Mouse (Mus musculus): Measurements from ENCODE around the gene Ap3s2. TPM values are rescaled to one million over a fixed set of nuclear protein-coding genes. Genes with fewer than 3 reads are reported as not detected.

Ap3s2 gene
- polyA plus RNA-seq, 1 experiment from 2014 or later: 51.1 TPM

- DNase-seq (no peak), ATAC-seq (ENCODE audit: low FRiP score, low TSS enrichment) (no peak)
- H3K27ac ChIP-seq (replicated peaks; ENCODE audit: low read depth, low read length): no peak overlapping the region
- H3K4me2 ChIP-seq (ENCODE audit: low read length): no peak overlapping the region
- 72% methylated on average over 8 of the region's 8 CpGs for WGBS
- H3K27me3 ChIP-seq (ENCODE audit: control insufficient read depth, insufficient read depth, low read length): peaks cover 19% of the 10 kb centered on the region
- H3K36me3 ChIP-seq (ENCODE audit: control insufficient read depth, insufficient read depth, low read length): no peaks in the 10 kb centered on the region
- H3K9me3 ChIP-seq (ENCODE audit: control insufficient read depth, low read length): no peaks in the 10 kb centered on the region
- H3K4me1 ChIP-seq (ENCODE audit: control insufficient read depth, insufficient read depth, low read length): peaks cover 6% of the 10 kb centered on the region; the same call in 1 of the 2 replicates
- H3K9ac ChIP-seq (replicated peaks; ENCODE audit: low read length): no peak overlapping the region
- H3K4me3 ChIP-seq (replicated peaks; ENCODE audit: low read depth, low read length): no peak overlapping the region
Observed at GRCm38 (mm10) chr7:79844090-79844802, 76.2 kb downstream of the Ap3s2 start.

DNA sequence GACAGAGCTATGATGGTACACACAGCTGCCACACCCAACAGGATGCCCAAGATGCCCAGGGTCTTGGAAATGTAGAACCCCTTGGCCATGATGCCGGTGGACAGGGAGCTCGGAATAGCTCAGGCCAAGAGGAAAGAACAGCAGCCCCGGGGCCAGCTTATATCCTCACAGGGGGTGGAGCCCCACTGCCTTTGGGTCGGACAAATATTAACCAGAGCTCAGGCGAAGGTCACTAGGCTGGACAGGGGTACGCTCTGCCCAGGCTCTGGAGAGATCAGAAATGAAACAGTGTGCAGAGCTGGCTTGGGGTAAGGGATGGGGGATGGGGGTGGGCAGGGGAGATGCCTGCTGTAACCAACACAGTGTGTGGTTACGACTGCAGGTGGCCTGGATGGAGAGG is 78.3 kb downstream of the Ap3s2 start:
- Histone ChIP-seq H3K9me3 (ENCODE audit: control insufficient read depth, low read length) (no peaks in the 10 kb centered on the region), H3K9ac (replicated peaks; ENCODE audit: low read length) (no peak overlapping the region), H3K4me2 (ENCODE audit: low read length) (no peak overlapping the region), H3K36me3 (ENCODE audit: control insufficient read depth, insufficient read depth, low read length) (no peaks in the 10 kb centered on the region), H3K4me3 (replicated peaks; ENCODE audit: low read depth, low read length) (no peak overlapping the region), H3K27me3 (ENCODE audit: control insufficient read depth, insufficient read depth, low read length) (peaks cover 5% of the 10 kb centered on the region; the same call in 1 of the 2 replicates), H3K4me1 (ENCODE audit: control insufficient read depth, insufficient read depth, low read length) (no peaks in the 10 kb centered on the region), H3K27ac (replicated peaks; ENCODE audit: low read depth, low read length) (no peak overlapping the region)
- 78% methylated on average over 7 of the region's 7 CpGs for WGBS
- DNase-seq: no peak
- ATAC-seq (ENCODE audit: low FRiP score, low TSS enrichment): no peak

DNA sequence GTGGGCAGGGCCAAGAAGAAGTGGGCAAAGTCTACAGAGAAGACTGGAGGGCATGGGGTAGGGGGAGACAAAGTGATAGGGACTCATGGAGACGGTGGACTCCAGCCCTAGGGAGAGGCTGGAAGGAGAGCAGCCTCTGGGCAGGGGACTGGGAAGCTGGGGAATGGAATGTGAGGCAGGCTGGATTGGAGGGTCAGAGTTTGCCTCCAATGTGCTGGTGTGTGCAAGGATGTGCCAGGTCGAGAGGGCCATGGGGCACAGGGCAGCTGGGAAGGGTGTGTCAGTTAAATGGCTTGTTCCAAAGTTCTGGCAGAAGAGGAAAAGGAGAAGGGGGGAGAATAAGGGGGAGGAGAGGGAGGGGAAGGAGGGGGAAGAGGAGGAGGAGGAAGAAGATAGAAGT is 83.2 kb downstream of the Ap3s2 start:
- DNase-seq: no peak
- Histone ChIP-seq H3K4me1 (ENCODE audit: control insufficient read depth, insufficient read depth, low read length) (no peaks in the 10 kb centered on the region), H3K9me3 (ENCODE audit: control insufficient read depth, low read length) (no peaks in the 10 kb centered on the region), H3K27ac (replicated peaks; ENCODE audit: low read depth, low read length) (no peak overlapping the region), H3K4me3 (replicated peaks; ENCODE audit: low read depth, low read length) (no peak overlapping the region), H3K36me3 (ENCODE audit: control insufficient read depth, insufficient read depth, low read length) (no peaks in the 10 kb centered on the region), H3K9ac (replicated peaks; ENCODE audit: low read length) (no peak overlapping the region), H3K27me3 (ENCODE audit: control insufficient read depth, insufficient read depth, low read length) (no peaks in the 10 kb centered on the region), H3K4me2 (ENCODE audit: low read length) (no peak overlapping the region)
- no peak for ATAC-seq (ENCODE audit: low FRiP score, low TSS enrichment)
- WGBS: 73% methylated on average over 2 of the region's 2 CpGs

DNA sequence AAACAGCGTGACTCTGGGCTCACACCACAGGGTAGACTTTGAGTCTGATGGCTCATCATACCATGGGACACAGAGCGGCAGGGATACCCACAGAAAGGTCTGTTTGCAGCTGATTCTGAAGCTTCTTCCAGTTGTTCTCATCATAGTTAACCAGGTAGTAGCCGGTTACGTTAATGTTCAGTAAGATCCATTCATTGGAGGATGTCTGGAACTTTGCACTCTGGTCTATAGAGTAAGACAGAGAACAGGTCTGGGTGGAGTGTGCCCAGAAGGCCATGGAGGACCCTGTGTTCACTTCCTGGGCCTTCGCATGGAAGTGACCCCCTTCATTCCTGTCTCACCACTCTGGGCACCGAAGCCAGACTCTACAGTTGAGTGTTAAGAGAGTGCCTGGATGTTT is 85.3 kb downstream of the Ap3s2 start:
- Histone ChIP-seq H3K27ac (replicated peaks; ENCODE audit: low read depth, low read length) (no peak overlapping the region), H3K9me3 (ENCODE audit: control insufficient read depth, low read length) (no peaks in the 10 kb centered on the region), H3K36me3 (ENCODE audit: control insufficient read depth, insufficient read depth, low read length) (no peaks in the 10 kb centered on the region), H3K9ac (replicated peaks; ENCODE audit: low read length) (no peak overlapping the region), H3K4me2 (ENCODE audit: low read length) (no peak overlapping the region), H3K4me3 (replicated peaks; ENCODE audit: low read depth, low read length) (no peak overlapping the region), H3K4me1 (ENCODE audit: control insufficient read depth, insufficient read depth, low read length) (no peaks in the 10 kb centered on the region), H3K27me3 (ENCODE audit: control insufficient read depth, insufficient read depth, low read length) (no peaks in the 10 kb centered on the region)
- DNase-seq (no peak), ATAC-seq (ENCODE audit: low FRiP score, low TSS enrichment) (no peak)
- 91% methylated on average over 6 of the region's 6 CpGs for whole genome bisulfite sequencing

- Histone ChIP-seq H3K27me3 (ENCODE audit: control insufficient read depth, insufficient read depth, low read length) (no peaks in the 10 kb centered on the region), H3K4me3 (replicated peaks; ENCODE audit: low read depth, low read length) (no peak overlapping the region), H3K9me3 (ENCODE audit: control insufficient read depth, low read length) (no peaks in the 10 kb centered on the region), H3K4me1 (ENCODE audit: control insufficient read depth, insufficient read depth, low read length) (no peaks in the 10 kb centered on the region), H3K4me2 (ENCODE audit: low read length) (no peak overlapping the region), H3K36me3 (ENCODE audit: control insufficient read depth, insufficient read depth, low read length) (no peaks in the 10 kb centered on the region), H3K27ac (replicated peaks; ENCODE audit: low read depth, low read length) (no peak overlapping the region), H3K9ac (replicated peaks; ENCODE audit: low read length) (no peak overlapping the region)
- DNase-seq (no peak), ATAC-seq (ENCODE audit: low FRiP score, low TSS enrichment) (no peak)
Observed at GRCm38 (mm10) chr7:79832980-79833379, 87.5 kb downstream of the Ap3s2 start.

DNA sequence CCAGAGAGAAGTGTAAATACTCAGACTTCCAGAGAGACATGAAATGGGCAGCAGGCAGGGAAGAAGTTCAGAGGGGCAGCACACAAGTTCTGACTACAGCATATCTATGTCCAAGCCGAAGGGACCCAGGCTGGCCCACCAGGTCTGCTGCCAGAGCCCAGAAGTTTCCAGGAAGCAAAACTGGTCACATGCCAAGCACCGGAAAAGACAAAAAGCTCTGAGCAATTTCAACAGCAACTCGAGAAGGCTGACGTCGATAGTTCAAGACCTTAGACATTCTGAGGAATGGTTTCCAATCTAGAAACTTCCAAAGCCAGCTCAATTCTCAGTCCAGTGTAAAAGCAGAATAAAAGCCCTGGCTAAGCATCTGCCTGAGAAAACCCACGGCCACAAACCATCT is 88.9 kb downstream of the Ap3s2 start:
- Histone ChIP-seq H3K4me1 (ENCODE audit: control insufficient read depth, insufficient read depth, low read length) (no peaks in the 10 kb centered on the region), H3K4me3 (replicated peaks; ENCODE audit: low read depth, low read length) (no peak overlapping the region), H3K27ac (replicated peaks; ENCODE audit: low read depth, low read length) (no peak overlapping the region), H3K36me3 (ENCODE audit: control insufficient read depth, insufficient read depth, low read length) (no peaks in the 10 kb centered on the region), H3K4me2 (ENCODE audit: low read length) (no peak overlapping the region), H3K9ac (replicated peaks; ENCODE audit: low read length) (no peak overlapping the region), H3K27me3 (ENCODE audit: control insufficient read depth, insufficient read depth, low read length) (no peaks in the 10 kb centered on the region), H3K9me3 (ENCODE audit: control insufficient read depth, low read length) (no peaks in the 10 kb centered on the region)
- whole genome bisulfite sequencing: 87% methylated on average over 6 of the region's 6 CpGs
- ATAC-seq (ENCODE audit: low FRiP score, low TSS enrichment) (no peak), DNase-seq (no peak)

GRCm38 (mm10) chr7:79831145-79831544 is 89.3 kb downstream of the Ap3s2 start:
- WGBS: 81% methylated on average over 6 of the region's 6 CpGs
- ATAC-seq (ENCODE audit: low FRiP score, low TSS enrichment) (no peak), DNase-seq (no peak)
- H3K9ac ChIP-seq (replicated peaks; ENCODE audit: low read length): no peak overlapping the region
- H3K4me3 ChIP-seq (replicated peaks; ENCODE audit: low read depth, low read length): no peak overlapping the region
- H3K9me3 ChIP-seq (ENCODE audit: control insufficient read depth, low read length): no peaks in the 10 kb centered on the region
- H3K4me1 ChIP-seq (ENCODE audit: control insufficient read depth, insufficient read depth, low read length): no peaks in the 10 kb centered on the region
- H3K27ac ChIP-seq (replicated peaks; ENCODE audit: low read depth, low read length): no peak overlapping the region
- no peak overlapping the region for H3K4me2 ChIP-seq (ENCODE audit: low read length)
- H3K36me3 ChIP-seq (ENCODE audit: control insufficient read depth, insufficient read depth, low read length): no peaks in the 10 kb centered on the region
- no peaks in the 10 kb centered on the region for H3K27me3 ChIP-seq (ENCODE audit: control insufficient read depth, insufficient read depth, low read length)

GRCm38 (mm10) chr7:79828341-79828740 is 92.1 kb downstream of the Ap3s2 start:
- H3K27ac ChIP-seq (replicated peaks; ENCODE audit: low read depth, low read length): no peak overlapping the region
- no peaks in the 10 kb centered on the region for H3K36me3 ChIP-seq (ENCODE audit: control insufficient read depth, insufficient read depth, low read length)
- no peak overlapping the region for H3K4me3 ChIP-seq (replicated peaks; ENCODE audit: low read depth, low read length)
- no peaks in the 10 kb centered on the region for H3K4me1 ChIP-seq (ENCODE audit: control insufficient read depth, insufficient read depth, low read length)
- H3K9me3 ChIP-seq (ENCODE audit: control insufficient read depth, low read length): no peaks in the 10 kb centered on the region
- no peak overlapping the region for H3K4me2 ChIP-seq (ENCODE audit: low read length)
- 72% methylated on average over 3 of the region's 3 CpGs for WGBS
- no peaks in the 10 kb centered on the region for H3K27me3 ChIP-seq (ENCODE audit: control insufficient read depth, insufficient read depth, low read length)
- no peak for DNase-seq
- ATAC-seq (ENCODE audit: low FRiP score, low TSS enrichment): no peak
- H3K9ac ChIP-seq (replicated peaks; ENCODE audit: low read length): no peak overlapping the region

Measured in midbrain, embryonic 14.5 days (tissue).